Mouse (Mus musculus) MEL (cell line): ENCODE data around the gene Slc26a9. TPM values are rescaled to one million over a fixed set of nuclear protein-coding genes. Genes with fewer than 3 reads are reported as not detected.
A peak's percentile ranks its signal among the peaks of the same experiment; 100 is the strongest.

Experiments used
- DNase-seq: peaks from one replicate; pipeline ENCODE4 v3.0.0; 2011; ENCODE audit warnings: low read depth, low spot score
- H3K27ac ChIP-seq: 2 replicates; pipeline ENCODE4 v1.5.1; 2012; ENCODE audit warnings: low read depth, mild to moderate bottlenecking, control low read depth, low read length, moderate library complexity; ENCODE audit not compliant: control insufficient read depth
- H3K27me3 ChIP-seq, 2 experiments: fragments of 150-350 bp in 1 of 2; sonication (generic) in 1 of 2; 2 replicates each; pipeline ENCODE4 v1.6.1; 2012; ENCODE audit warnings: low read length in 2 of 2, mild to moderate bottlenecking in 2 of 2, improper control_type of control experiment in 1 of 2, moderate library complexity in 1 of 2; ENCODE audit not compliant: insufficient read depth in 2 of 2, control insufficient read depth in 1 of 2
- H3K36me3 ChIP-seq, 2 experiments: 2 replicates each; pipeline ENCODE4 v1.6.1; 2012 to 2014; ENCODE audit warnings: low read length in 2 of 2, improper control_type of control experiment in 1 of 2, inconsistent platforms in 1 of 2, mild to moderate bottlenecking in 1 of 2; ENCODE audit not compliant: insufficient read depth in 2 of 2, control insufficient read depth in 1 of 2
- H3K4me1 ChIP-seq, 2 experiments: fragments of 150-350 bp in 1 of 2; sonication (generic) in 1 of 2; 2 replicates each; pipeline ENCODE4 v1.6.1; 2012; ENCODE audit warnings: low read length in 2 of 2, improper control_type of control experiment in 1 of 2, mild to moderate bottlenecking in 1 of 2; ENCODE audit not compliant: insufficient read depth in 2 of 2, control insufficient read depth in 1 of 2
- H3K4me3 ChIP-seq, 2 experiments: fragments of 150-350 bp in 1 of 2; sonication (generic) in 1 of 2; 2 replicates each; pipeline ENCODE4 v1.5.1; 2012; ENCODE audit warnings: low read depth in 2 of 2, low read length in 2 of 2, mild to moderate bottlenecking in 2 of 2, moderate library complexity in 2 of 2, control low read depth in 1 of 2, improper control_type of control experiment in 1 of 2; ENCODE audit not compliant: control insufficient read depth in 1 of 2, insufficient read depth in 1 of 2
- H3K79me2 ChIP-seq: 2 replicates; pipeline ENCODE4 v1.6.1; 2012; ENCODE audit warnings: mild to moderate bottlenecking, low read length, moderate library complexity; ENCODE audit not compliant: control insufficient read depth, poor library complexity, insufficient read depth
- H3K9ac ChIP-seq: 2 replicates; pipeline ENCODE4 v1.6.1; 2012; ENCODE audit warnings: low read depth, mild to moderate bottlenecking, control low read depth, low read length, moderate library complexity; ENCODE audit not compliant: control insufficient read depth, poor library complexity, severe bottlenecking
- H3K9me3 ChIP-seq: fragments of 150-350 bp; sonication (generic); replicated peaks from 2 replicates; pipeline ENCODE4 v1.6.1; 2012; ENCODE audit warnings: mild to moderate bottlenecking, low read length, improper control_type of control experiment, moderate library complexity; ENCODE audit not compliant: insufficient read depth
- BHLHE40 ChIP-seq: IDR thresholded peaks from 2 replicates; pipeline ENCODE4 v1.6.1; 2012; ENCODE audit warnings: low read depth, mild to moderate bottlenecking, inconsistent platforms, low read length, improper control_type of control experiment, borderline replicate concordance
- CHD1 ChIP-seq: IDR thresholded peaks from 2 replicates; pipeline ENCODE4 v1.6.1; 2012; ENCODE audit warnings: low read depth, mild to moderate bottlenecking, inconsistent platforms, low read length, improper control_type of control experiment
- CHD2 ChIP-seq: IDR thresholded peaks from 2 replicates; pipeline ENCODE4 v1.6.1; 2011; ENCODE audit warnings: low read length, improper control_type of control experiment
- ELF1 ChIP-seq: IDR thresholded peaks from 2 replicates; pipeline ENCODE4 v1.6.1; 2014; ENCODE audit warnings: low read depth, mild to moderate bottlenecking, inconsistent platforms, low read length, improper control_type of control experiment, moderate library complexity
- EP300 ChIP-seq, 2 experiments: IDR thresholded peaks; 2 replicates each; pipeline ENCODE4 v1.6.1; 2011; ENCODE audit warnings: improper control_type of control experiment in 2 of 2, low read length in 2 of 2, low read depth in 1 of 2, mild to moderate bottlenecking in 1 of 2
- ETS1 ChIP-seq: IDR thresholded peaks from 2 replicates; pipeline ENCODE4 v1.6.1; 2012; ENCODE audit warnings: low read depth, mild to moderate bottlenecking, inconsistent platforms, low read length, improper control_type of control experiment, moderate library complexity
- GABPA ChIP-seq: IDR thresholded peaks from 2 replicates; pipeline ENCODE4 v1.6.1; 2012; ENCODE audit warnings: low read depth, mild to moderate bottlenecking, inconsistent platforms, low read length, improper control_type of control experiment, moderate library complexity
- HCFC1 ChIP-seq: IDR thresholded peaks from 2 replicates; pipeline ENCODE4 v1.6.1; 2012; ENCODE audit warnings: low read depth, mild to moderate bottlenecking, inconsistent platforms, low read length, improper control_type of control experiment, moderate library complexity
- JUND ChIP-seq: IDR thresholded peaks from 2 replicates; pipeline ENCODE4 v1.6.1; 2011; ENCODE audit warnings: low read depth, mild to moderate bottlenecking, improper control_type of control experiment, low read length
- MAFK ChIP-seq: IDR thresholded peaks from 2 replicates; pipeline ENCODE4 v1.6.1; 2011; ENCODE audit warnings: low read depth, mild to moderate bottlenecking, low read length, improper control_type of control experiment, borderline replicate concordance
- MAZ ChIP-seq: IDR thresholded peaks from 2 replicates; pipeline ENCODE4 v1.6.1; 2012; ENCODE audit warnings: low read depth, mild to moderate bottlenecking, inconsistent platforms, low read length, improper control_type of control experiment
- MEF2A ChIP-seq: IDR thresholded peaks from 2 replicates; pipeline ENCODE4 v1.6.1; 2014; ENCODE audit warnings: low read depth, mild to moderate bottlenecking, inconsistent platforms, low read length, improper control_type of control experiment; ENCODE audit not compliant: poor library complexity, insufficient replicate concordance, severe bottlenecking; ENCODE audit errors: extremely low read depth
- MXI1 ChIP-seq: IDR thresholded peaks from 2 replicates; pipeline ENCODE4 v1.6.1; 2011; ENCODE audit warnings: mild to moderate bottlenecking, low read depth, low read length, improper control_type of control experiment
- POLR2A ChIP-seq, 2 experiments: IDR thresholded peaks; 2 replicates each; pipeline ENCODE4 v1.6.1; 2011 to 2012; ENCODE audit warnings: low read length in 2 of 2, mild to moderate bottlenecking in 2 of 2, control low read depth in 1 of 2, improper control_type of control experiment in 1 of 2, low read depth in 1 of 2, moderate library complexity in 1 of 2; ENCODE audit not compliant: control insufficient read depth in 1 of 2, insufficient read depth in 1 of 2, poor library complexity in 1 of 2
- RAD21 ChIP-seq: IDR thresholded peaks from 2 replicates; pipeline ENCODE4 v1.6.1; 2011; ENCODE audit warnings: mild to moderate bottlenecking, low read depth, low read length, improper control_type of control experiment
- SIN3A ChIP-seq: IDR thresholded peaks from 2 replicates; pipeline ENCODE4 v1.6.1; 2012; ENCODE audit warnings: low read length, improper control_type of control experiment, inconsistent platforms
- SMC3 ChIP-seq: IDR thresholded peaks from 2 replicates; pipeline ENCODE4 v1.6.1; 2011; ENCODE audit warnings: low read depth, low read length, improper control_type of control experiment
- TBP ChIP-seq: IDR thresholded peaks from 2 replicates; pipeline ENCODE4 v1.8.0; 2011; ENCODE audit warnings: low read depth, low read length, improper control_type of control experiment
- USF1 ChIP-seq: IDR thresholded peaks from 2 replicates; pipeline ENCODE4 v1.6.1; 2014; ENCODE audit warnings: low read depth, mild to moderate bottlenecking, inconsistent platforms, low read length, improper control_type of control experiment, moderate library complexity
- ZC3H11A ChIP-seq: IDR thresholded peaks from 2 replicates; pipeline ENCODE4 v1.6.1; 2012; ENCODE audit warnings: low read depth, mild to moderate bottlenecking, inconsistent platforms, low read length, improper control_type of control experiment
- ZNF384 ChIP-seq: IDR thresholded peaks from 2 replicates; pipeline ENCODE4 v1.6.1; 2012; ENCODE audit warnings: low read depth, mild to moderate bottlenecking, inconsistent platforms, low read length, improper control_type of control experiment
- polyA plus RNA-seq, 2 experiments: library from polyadenylated mRNA; stranded (reverse) in 1 of 2; unstranded in 1 of 2; fragments of >175 nt in 1 of 2; fragments of >200 nt in 1 of 2; gene quantifications; 2 replicates each; pipeline versions ENCODE4 v1.2.1 to v1.2.4; 2012; ENCODE audit warnings: low replicate concordance in 2 of 2, low read depth in 1 of 2; ENCODE audit not compliant: insufficient read length in 2 of 2, insufficient read depth in 1 of 2, missing spikeins in 1 of 2
- total RNA-seq: library from RNA; depleted of rRNA; stranded (reverse); fragments of 300-350 nt; gene quantifications from 2 replicates; pipeline ENCODE4 v1.2.3, GENCODE M21; 2012

The Slc26a9 gene
- total and polyA plus RNA-seq, 3 experiments = 0.04 TPM; not detected in 2

GRCm38 (mm10) chr1:131765357-131766001 lies 21.7 kb downstream of the Slc26a9 start (continued):
- TF ChIP-seq ZNF384 (0 out of 2 replicates have a peak, but pooled peaks have one; percentile 39), ETS1 (no peak)

- Histone ChIP-seq H3K4me1 (no peaks in the 10 kb centered on the region; a peak in 1 of 4 replicates), H3K4me3 (no peak overlapping the region), H3K79me2 (no peaks in the 10 kb centered on the region), H3K36me3 (no peaks in the 10 kb centered on the region), H3K27ac (no peak overlapping the region), H3K27me3 (peaks cover 30 to 34% of the 10 kb centered on the region in 2 experiments), H3K9ac (no peak overlapping the region), H3K9me3 (no peaks in the 10 kb centered on the region)
- TF ChIP-seq CHD2 = no peak
- TF ChIP-seq TBP = no peak
- TF ChIP-seq MAZ = no peak
- no peak for TF ChIP-seq CHD1
- no peak for TF ChIP-seq SMC3
- TF ChIP-seq BHLHE40 = no peak
- DNase-seq = no peak
Measured at GRCm38 (mm10) chr1:131769296-131769695, 25.5 kb downstream of the Slc26a9 start.

DNA sequence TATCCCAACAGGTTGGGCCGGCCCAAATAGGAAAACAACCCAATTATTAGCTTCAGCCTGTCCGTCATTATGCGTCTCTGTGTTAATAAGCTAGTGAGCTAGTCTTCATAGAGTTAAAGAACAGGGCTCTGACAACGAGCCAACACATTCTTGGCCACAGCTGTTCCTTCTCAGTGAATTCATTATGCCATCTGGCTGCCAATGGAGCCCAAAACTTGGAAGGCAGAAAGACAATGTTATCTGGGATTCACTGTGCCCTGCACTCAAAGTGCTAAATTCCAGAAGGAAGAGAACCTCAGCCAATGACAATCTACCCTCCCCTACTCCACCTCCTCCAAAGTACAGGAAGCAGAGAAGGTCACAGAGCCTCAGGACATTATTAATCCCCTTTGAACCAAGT lies 26.8 kb downstream of the Slc26a9 start:
- Histone ChIP-seq H3K27me3 (peaks cover 32 to 39% of the 10 kb centered on the region in 2 experiments), H3K36me3 (no peaks in the 10 kb centered on the region)
- no peak for TF ChIP-seq MAZ
- TF ChIP-seq TBP = no peak
- no peak for TF ChIP-seq JUND
- TF ChIP-seq MEF2A = no peak
- no peak for TF ChIP-seq BHLHE40
- TF ChIP-seq POLR2A (IDR thresholded peaks at IDR 0.05; ENCODE audit: control insufficient read depth in 1 of 2, insufficient read depth in 1 of 2, low read depth in 1 of 2, low read length in 2 of 2, poor library complexity in 1 of 2) = no peak
- TF ChIP-seq HCFC1 = no peak
- TF ChIP-seq ELF1 = no peak
- no peak for TF ChIP-seq GABPA
- no peak for TF ChIP-seq ETS1
- no peak for TF ChIP-seq MXI1
- no peak for TF ChIP-seq SIN3A
- TF ChIP-seq EP300 (IDR thresholded peaks at IDR 0.05; ENCODE audit: low read depth in 1 of 2, low read length in 2 of 2) = no peak
- TF ChIP-seq ZC3H11A = no peak
- TF ChIP-seq USF1 = no peak
- TF ChIP-seq RAD21 = no peak
- no peak for TF ChIP-seq MAFK

More for the DNA sequence above, 26.8 kb downstream of the Slc26a9 start:
- Histone ChIP-seq H3K4me3 (no peak overlapping the region), H3K9me3 (no peaks in the 10 kb centered on the region), H3K27ac (no peak overlapping the region), H3K9ac (no peak overlapping the region), H3K79me2 (no peaks in the 10 kb centered on the region), H3K4me1 (no peaks in the 10 kb centered on the region)
- DNase-seq = no peak
